Mouse (Mus musculus) frontal cortex, postnatal 14 days (tissue): ENCODE results near the gene Ciita.

ENCODE experiments used
- DNase-seq, 2 experiments: peaks; one replicate each; pipeline ENCODE4 v3.0.0; 2022; ENCODE audit warnings: low spot score in 2 of 2

Ciita gene

DNA sequence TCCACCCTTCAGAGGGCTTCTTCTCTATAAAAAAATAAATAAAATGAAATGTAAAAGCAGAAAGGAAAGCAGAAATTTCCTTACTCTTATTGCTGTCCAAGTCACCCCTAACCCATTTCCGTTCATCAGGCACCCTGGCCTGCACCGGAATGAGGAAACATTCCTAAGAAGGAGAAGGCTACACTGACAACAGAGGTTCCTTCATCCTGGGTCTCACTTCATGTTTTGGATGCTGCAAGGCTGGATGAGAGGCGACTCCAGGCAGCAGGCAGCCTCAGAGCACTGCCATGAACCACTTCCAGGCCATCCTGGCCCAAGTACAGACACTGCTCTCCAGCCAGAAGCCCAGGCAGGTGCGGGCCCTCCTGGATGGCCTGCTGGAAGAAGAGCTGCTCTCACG lies at the start of gene Ciita:
Gene Ciita (plus strand): TSS at position 203 of the 400 bp plus-strand sequence.
- no peak for DNase-seq

DNA sequence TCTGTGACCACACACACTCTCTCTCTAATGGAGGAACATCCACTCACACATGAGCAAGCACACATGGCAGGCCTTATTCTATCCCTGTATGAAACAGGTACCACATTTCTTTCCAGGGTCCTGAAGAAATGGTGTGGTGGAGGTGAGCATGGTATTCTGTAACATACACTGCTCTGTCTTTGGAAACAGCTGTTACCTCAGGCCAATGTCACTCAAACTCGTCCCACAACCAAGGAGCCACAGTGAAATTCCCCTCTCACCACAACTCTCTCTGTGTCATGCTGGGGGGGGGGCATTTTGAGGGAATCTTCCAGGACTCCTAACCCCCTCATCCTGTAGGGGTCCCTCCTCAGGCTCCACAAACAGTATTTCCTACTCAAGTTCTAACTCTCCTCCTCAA lies 47.9 kb upstream of the Ciita start:
- no peak for DNase-seq

DNA sequence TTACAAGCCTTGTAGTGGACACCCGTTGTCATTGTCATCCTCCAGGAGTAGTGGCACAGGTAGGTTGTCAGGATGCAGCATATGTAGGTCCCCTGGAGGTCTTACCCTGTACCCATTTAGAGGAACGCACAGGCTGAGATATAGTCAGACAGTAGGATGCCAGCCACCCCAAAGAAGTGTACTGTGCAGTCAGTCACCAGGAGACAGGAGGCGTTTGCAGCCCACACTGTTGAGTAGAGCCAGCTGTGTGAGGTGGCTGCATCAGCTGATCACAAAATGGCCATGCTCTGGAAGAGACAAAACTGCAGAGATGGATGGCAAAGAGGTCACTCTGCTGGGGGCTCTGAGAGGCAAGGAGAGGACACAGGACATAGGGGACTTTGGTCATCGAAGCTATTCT lies 47.5 kb upstream of the Ciita start:
- DNase-seq, result no peak

DNA sequence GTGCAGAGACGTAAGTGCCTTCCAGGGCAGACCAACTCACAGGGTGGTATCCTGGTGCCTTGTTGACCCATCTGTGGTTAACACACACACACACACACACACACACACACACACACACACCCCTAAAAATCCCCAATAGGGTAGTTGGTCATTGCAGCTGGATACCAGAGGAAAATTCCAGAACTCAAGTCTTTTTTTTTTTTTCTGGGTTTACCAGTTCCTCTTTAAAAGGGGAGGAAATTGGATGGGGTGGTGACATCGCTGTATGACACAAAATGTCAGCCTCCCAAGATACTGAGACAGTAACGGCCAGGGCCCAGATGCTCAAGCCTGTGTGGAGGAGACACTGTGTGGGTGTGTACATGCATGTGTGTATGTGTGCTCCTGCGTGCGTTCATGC lies 46.5 kb upstream of the Ciita start:
- no peak for DNase-seq

DNA sequence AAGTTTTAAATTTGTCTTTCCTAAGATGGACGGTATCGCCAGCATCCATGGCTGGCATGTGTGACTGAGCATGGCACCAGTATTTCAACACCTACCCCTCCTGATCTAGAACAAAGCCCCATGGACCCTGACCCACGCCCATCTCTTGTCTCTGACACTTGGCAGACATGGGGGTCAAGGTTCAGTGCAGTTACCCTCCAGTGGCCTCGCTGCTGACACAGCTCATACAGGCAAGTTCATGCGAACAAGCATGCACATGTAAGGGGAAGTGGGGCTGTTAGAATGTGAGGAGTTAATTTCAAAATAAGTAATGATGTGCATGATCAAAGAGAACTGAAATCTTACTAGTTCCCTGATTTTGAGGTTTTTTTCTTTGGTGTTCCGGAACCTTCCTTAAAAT lies 43.7 kb upstream of the Ciita start:
- DNase-seq, result no peak

DNA sequence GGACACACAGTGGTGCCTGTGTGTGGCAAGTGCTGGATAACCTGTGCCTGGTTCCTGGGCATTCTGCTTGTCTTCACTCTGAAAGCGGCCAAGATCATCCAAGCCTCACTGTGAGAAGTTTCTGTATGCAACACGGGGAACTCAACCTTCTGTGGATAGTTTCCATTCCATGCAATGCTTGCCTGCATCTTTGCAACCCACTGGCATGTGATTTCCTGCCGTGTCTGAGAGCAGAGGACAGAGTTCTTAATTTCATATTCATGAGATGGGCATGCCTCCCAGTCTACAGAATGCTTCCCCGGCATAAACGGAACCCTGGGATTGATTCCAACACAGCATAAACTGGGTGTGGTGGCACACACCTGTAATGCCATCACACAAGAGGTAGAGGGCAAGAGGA lies 41.8 kb upstream of the Ciita start:
- DNase-seq, result no peak

DNA sequence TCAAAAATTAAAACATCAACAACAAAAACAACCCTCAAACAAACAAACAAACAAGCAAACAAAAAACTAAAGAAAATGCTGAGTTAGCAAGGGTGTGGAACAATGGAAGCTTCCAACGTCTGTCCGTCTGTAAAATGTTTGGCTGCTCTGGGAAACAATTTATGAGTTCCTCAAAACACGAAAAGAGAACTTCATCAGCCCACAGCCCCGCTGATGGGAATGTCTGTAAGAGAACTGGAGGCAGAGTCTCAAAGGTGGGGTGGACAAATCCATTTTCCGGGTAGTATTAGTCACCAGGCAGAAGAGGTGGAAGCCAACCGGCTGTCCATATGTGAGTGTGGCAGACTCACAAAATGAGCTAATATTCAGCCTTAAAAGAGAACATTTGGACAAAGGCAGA lies 38.5 kb upstream of the Ciita start:
- no peak for DNase-seq

DNA sequence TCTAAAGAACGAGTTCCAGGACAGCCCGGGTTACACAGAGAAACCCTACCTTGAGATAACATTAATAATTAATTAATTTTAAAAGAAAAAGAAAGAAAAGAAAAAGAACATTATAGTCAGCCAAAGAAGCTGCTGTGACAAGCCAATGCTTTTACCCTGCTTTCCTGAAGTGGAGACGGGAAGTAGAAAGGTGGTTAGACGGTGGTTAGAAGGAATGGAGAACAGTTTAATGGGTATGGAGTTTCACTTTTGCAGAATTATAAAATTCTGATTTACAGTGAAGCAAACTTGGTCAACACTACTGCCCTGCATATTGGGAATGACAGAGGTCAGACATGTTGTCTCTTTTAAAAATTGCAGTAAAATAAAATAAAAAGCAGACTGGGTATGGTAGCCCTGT lies 38.1 kb upstream of the Ciita start:
- DNase-seq, result no peak

DNA sequence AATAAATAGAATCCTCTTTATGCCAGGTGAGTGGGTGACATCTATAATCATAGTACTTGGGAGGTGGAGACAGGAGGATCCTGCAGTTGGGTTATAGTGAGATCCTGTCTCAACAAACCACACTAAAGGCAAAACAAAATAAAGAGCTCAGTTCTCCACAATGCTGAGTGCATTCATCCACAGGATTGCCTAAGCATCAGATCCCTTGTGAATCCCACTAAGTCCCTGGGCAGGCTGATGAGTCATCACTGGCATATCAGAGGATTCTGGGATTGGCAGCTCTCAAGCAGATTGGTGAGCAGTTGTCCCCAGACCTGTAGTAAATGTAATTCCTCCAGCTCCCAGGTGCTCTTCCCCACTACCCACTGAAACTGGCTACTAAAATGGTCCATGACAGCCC lies 36.1 kb upstream of the Ciita start:
- no peak for DNase-seq

DNA sequence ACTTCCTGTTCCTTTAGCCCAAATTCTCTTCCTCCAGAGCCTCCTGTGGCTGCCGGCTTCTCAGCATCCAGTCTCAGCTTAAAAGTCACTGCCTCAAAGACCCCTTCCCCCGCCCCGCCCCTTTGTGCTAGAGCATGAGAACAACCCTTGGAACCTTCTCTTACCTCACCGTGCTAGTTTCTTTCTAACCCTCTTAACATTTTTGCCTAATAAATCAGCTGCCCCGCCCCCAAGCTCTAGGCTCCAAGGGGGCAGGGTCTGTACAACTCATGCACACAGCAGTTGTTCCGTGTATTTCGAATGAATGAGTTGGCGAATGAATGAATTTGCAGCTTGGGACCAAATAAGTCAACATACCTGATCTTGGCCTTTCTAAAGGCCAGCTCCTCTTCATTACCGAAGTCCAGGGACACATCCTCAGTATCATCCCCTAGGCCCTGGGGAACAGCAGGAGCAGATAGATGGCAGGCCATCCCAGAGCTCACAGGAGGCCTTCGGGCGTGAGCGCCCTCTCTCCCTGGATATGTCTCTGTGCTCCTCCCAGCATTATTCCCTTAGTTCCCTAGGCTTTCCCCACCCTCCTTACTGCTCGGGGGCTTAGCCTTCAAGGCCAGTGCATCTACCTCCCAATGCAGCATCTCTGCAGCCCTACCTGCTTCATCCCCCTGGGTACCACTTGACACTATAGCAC lies 33.1 kb upstream of the Ciita start:
- no peak for DNase-seq

DNA sequence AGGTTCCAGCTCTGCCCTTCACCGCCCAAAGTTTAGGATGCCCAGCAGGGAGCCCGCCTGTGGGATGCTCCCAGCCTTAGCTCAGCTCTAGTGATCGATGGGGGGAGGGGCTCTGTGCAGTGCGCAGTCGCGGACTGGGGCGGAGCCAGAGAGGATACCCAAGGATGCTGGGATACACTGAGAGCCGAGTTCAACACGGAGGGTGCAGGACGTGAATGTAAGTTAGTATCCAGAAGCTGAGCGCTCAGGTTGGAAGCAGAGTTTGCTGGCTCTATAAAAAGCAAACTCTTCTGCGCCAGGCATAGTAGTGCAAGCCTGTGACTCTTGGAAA lies 32.6 kb upstream of the Ciita start, which contains the start of gene Tvp23a:
Gene Tvp23a (minus strand): TSS at position 99 of the 331 bp plus-strand sequence.
- peak; percentile 74 to 84 for DNase-seq

DNA sequence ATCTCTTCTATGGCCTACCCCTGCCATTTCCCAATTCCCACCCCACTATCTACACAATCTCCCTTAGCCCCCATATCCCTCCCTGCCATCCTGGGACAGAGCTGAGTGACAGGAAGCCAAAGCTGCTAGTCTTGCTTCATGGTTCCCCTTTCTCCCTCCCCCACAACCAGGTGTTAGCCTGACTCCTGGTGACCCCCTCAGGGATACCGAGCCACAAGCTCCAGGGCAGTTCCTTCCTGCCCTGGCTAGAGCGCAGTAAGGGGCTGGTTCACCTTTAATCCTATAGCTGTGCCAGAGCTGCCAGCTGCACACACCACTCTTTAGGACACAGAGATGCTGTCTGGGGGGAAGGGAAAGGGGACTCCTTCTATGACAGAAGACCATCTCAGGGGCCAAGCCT lies 32.1 kb upstream of the Ciita start:
- DNase-seq, result no peak

DNA sequence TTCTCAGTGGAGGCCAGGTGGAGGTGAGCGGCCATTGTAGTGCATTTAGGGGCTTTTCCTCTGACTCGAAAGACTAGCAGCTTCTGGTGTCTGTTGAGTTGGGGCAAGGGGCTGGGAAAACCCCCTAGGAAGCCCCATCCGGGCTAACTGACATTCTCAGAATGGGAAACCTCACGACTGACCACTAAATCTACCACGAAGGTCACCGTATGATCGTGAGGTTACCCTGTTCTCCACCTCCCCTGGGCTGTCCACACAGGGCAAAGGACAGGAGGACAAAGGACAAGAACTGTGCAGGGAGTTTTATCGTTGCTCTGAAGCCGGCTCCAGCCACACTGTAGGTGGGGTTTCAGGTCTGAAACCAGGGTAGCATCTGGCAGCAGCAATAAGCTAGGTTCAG lies 30.9 kb upstream of the Ciita start:
- no peak for DNase-seq

DNA sequence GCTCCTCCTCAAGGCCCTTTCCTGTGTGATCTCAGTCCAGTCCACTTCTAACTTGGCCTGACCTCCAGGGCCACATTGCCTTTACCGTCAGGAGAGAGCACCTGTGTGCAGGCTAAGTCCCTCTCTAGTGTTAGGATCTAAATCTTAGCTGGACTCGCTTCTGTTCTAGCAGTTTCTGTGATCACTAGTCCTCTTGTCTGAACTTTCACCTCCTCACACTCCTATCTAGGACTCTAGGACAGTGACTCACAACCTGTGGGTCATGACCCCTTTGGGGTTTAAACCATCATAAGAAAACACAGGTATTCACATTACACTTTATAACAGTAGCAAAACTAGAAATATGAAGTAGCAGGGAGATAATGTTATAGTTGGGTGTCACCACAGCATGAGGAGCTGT lies 28.0 kb upstream of the Ciita start:
- DNase-seq, result no peak

DNA sequence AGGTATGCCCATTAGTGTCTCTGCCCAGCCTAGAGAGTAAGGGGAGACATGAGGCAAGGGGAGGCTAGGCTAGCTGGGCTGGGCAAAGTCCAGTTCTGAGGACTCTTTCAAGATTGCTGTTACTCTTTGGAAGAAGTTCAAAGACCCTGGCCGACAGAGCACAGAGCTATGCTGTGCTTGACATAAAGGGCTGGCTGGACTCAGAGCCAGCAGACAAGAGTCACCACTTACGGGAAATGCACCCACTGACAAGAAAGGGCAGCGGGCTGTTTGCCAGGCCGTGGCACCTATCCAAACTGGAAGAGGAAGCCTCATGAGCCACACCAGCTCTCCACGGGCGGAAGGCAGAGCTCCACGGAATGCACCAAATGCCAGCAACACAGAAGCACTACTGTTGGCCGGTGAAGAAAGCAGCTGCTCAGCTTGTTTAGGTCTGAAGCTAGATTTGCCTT lies 27.4 kb upstream of the Ciita start:
- DNase-seq, result peak; percentile 73 to 81

DNA sequence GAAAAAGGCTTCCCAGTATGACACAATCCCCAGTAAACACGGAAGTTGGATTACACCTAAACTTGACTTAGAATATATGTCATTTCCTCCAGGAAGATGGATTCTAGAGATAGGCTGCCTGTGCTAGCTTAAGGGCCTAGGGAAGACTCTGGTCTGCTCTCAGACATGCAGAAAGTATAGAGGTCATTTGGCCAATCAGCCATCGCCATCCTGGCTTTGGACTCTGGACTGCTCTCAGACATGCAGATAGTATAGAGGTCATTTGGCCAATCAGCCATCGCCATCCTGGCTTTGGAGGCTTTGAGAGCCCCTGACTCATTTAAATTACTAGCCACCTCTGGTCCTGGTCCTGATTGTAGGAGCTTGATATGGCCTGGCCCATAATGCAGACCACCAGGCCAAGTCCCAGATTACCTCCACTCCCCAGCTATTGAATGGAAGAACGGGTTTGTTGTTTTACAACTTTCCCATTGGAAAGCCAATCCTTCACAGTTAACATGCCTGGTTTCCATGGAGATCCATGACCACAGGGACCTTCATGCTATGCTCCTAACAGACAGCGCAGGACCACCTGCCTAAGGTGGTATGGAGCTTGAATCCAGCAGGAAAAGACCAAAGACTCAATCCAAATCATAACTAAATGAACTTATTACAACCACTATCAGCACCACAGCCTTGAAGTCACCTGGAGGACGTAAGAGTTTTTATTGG lies 25.8 kb upstream of the Ciita start:
- DNase-seq, result no peak

DNA sequence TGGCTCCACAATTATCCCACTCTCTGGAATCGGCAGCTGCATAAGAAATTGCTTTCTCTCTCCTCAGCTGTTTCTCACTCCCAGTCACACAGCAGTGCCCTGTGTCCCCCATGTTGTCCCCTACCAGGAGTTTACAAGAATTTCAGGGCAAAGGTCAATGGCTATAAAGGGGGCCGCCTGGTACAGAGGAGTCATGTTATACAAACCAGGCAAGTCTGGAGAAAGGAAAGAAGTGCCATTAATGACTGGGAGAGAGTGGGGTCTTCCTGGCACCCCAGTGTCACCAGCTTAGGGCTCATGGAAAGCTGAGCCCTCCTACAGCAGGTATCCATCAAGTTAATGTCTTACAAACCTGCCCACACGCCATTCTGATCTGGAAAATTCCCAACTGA lies 25.3 kb upstream of the Ciita start:
- no peak for DNase-seq

DNA sequence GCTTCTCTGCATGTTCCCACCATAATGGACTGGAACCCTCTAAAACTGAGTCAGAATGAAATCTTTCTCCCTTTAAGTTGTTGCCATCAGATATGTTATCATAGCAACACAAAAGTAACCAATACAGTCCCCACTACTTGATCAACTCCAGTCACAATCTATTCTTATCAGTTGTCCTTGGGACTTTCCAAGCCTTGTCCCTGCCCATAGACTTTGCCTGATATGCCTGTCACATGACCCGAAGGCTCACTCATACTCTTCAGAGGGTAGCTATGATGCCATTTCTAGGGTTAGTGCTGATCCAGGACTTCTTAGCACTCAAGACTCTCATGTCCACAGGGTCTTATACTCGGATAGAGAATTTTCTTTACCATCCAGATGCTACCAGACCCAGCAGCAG lies 19.7 kb upstream of the Ciita start:
- no peak for DNase-seq

DNA sequence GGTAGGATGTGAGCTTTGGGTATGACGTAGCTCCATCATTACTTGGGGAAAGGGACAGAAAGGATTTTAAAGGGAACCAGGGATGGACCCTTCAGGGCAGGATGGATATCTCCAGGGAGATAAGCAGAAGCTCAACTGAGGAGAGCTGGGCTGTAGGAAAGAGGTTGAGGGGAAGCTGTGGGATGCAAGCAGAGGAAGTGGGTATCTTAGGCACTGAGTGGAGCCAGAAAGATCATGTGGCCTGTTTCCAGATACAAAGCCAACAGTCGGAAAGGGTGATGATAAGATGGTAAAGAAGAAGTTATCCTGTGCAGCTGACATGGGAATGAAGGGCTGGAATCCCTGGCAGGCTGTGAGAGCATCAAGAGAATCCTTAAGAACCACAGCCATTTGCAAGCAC lies 18.7 kb upstream of the Ciita start:
- no peak for DNase-seq

DNA sequence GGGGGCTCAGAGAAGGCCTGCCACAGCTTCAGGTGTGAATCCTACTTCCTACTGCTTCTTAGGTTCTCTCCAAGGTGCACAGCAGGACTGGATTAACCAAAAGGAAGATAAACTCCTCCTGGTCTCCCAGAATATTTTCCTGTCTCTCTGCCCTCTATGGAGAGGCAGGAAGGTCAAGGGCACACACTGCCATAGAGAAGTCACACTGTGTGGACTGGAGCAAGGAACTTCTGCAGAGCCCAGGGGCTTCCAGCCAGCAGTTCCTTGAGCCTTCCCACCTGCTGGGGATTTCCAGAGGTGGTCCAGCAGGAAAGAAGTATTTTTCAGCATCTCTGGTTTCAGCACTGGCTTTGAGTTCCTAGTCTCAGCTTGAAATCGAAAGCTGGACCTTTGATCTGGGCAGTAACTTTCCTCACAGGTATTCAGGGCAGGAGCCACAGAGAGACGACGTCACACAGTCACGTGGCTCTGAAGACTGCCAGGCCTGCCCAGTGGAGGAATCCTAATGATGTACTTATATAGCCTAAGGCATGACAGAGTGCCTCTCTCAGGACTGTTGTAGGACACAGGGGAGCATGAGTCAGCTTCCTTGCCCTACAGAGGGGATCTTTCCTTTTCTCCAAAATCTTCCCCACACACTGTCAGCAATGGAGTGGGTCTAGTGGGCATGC lies 14.7 kb upstream of the Ciita start:
- no peak for DNase-seq

DNA sequence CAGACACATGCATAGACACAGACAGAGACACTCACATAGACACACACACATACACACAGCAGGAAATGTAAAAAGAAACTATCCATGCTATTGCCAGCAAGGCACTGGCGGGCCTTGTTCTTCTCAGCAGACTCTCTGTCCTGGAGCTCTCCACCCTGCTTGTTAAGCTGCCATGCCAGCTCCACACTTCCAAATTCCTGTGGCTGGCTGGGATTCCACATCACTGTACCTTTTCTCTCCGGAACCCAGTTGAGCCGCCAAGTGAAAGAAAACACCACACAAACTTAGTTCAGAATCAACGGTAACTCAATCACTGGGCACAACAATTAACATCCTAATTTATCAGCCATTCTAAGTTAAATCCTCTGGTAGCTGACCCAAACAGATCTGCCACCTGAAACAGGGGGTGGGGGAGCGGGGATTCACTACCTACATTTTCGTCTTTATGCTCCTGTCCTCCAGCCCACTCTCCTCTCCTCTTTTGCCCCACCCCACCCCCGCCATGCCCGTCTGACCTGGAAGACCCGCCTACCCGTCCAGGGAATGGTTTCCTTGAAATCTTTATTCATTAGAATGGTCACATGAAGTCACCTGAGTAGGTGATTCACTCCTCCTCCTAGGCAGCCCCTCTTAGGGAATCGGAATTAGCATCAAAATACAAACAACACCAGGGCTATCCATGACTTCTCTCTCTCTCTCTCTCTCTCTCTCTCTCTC lies 12.3 kb upstream of the Ciita start:
- no peak for DNase-seq

DNA sequence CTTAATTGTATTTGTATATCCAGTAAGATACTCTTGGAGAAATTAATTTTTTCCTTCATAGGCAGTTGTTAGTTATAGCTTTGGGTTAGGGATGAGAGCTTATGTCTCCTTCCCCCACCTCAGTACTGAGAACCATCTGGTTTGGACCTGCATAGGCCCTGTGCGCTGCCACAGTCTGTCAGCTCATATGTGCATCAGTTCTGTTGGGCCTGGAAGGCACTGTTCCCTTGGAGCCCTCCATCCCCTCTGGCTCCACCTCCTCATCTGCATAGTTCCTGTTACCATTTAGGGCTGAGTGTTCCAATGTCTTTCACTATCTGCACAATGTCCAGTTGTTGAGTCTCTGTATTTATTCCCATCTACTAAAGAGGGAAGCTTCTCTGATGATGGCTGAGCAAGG lies 11.7 kb upstream of the Ciita start:
- no peak for DNase-seq

DNA sequence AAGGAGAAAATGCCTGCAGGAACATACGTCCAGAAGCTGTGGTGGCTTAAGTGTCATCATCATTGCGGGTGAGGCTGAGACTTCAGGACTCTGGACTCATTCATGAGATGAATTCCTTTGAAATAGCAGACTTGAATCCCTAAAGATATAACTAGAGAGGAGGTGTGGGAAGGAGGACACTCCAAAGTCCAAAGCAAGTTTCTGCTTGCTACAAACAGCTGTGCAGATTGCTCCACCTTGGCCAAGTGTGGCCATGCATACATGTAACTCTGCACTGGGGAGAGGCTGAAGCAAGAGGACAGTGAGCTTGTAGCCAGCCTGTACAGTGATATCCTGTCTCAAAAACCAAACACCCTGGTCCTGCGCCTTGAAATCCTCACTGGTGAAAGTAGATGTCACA lies 7.9 kb upstream of the Ciita start:
- no peak for DNase-seq
